Mouse (Mus musculus): ENCODE data around the gene Pde1a.

DNA sequence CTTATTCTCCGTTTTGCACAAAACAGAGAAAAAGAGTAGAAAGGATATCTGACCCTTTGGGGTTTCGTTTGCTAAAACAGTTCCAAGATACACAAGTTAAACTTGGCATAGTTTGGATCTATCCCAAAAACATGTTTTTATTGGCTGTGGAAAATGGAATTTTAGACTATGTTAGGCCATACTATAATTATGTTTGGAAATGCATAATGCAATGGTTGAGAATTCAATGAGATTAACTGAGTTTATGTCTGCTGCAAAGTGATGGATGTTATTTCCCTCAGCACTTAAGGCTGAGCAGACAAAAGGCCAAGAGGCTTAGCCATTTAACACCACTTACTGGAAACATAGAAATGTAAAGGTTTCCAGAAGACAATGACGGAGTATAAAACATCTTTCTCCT is 75.2 kb downstream of the Pde1a start:
- TF ChIP-seq POLR2A (IDR thresholded peaks at IDR 0.05; ENCODE audit: control insufficient read depth, low read depth, low read length) (no peak), CTCF (IDR thresholded peaks at IDR 0.05; ENCODE audit: control insufficient read depth, insufficient read depth, insufficient replicate concordance, low read depth, low read length) (no peak)

Measured in testis, adult 2 months (tissue).